Mouse (Mus musculus): Measurements from ENCODE around the gene Smg6. TPM values are rescaled to one million over a fixed set of nuclear protein-coding genes. Genes with fewer than 3 reads are reported as not detected.

Smg6 gene
- polyA plus RNA-seq (2015; fragmentation: Nextera tagmentation; extraction: Ambion mirVana), result 11.0 and 11.3 TPM in 2 replicates

GRCm38 (mm10) chr11:74925577-74926387 is at the start of gene Smg6, which contains the start of gene Srr:
Smg6 (plus strand) TSS chr11:74925823.
Srr (minus strand) TSS chr11:74925948.
- ATAC-seq (ENCODE audit: extremely low read depth, insufficient number of reproducible peaks, low FRiP score, low TSS enrichment), result peak; percentile 93

GRCm38 (mm10) chr11:74876801-74877200 is 48.8 kb upstream of the Smg6 start:
- H3K4me1 ChIP-seq, result peaks cover 41% of the 10 kb centered on the region
- H3K27ac ChIP-seq (replicated peaks), result no peak overlapping the region
- no peak overlapping the region for H3K4me3 ChIP-seq
- H3K4me2 ChIP-seq, result peak overlapping the region; percentile 53
- H3K27me3 ChIP-seq (replicated peaks), result no peaks in the 10 kb centered on the region
- WGBS, result 5% methylated on average over 9 of the region's 9 CpGs
- H3K9me3 ChIP-seq, result no peaks in the 10 kb centered on the region
- H3K36me3 ChIP-seq, result no peaks in the 10 kb centered on the region
- no peak overlapping the region; the same call in 1 of the 2 replicates for H3K9ac ChIP-seq
- no peak for ATAC-seq (ENCODE audit: extremely low read depth, insufficient number of reproducible peaks, low FRiP score, low TSS enrichment)

More at GRCm38 (mm10) chr11:74925577-74926387, at the start of gene Smg6, which contains the start of gene Srr:
- Histone ChIP-seq H3K9me3 (no peaks in the 10 kb centered on the region), H3K36me3 (peaks cover 14% of the 10 kb centered on the region), H3K27me3 (replicated peaks) (no peaks in the 10 kb centered on the region), H3K4me3 (peak within 1 kb of the TSS; percentile 95), H3K9ac (peak within 1 kb of the TSS; percentile 96), H3K27ac (replicated peaks) (peak within 1 kb of the TSS; percentile 99), H3K4me2 (peak within 1 kb of the TSS; percentile 80), H3K4me1 (peaks cover 23% of the 10 kb centered on the region)
- under 1% methylated on average over 64 of the region's 88 CpGs for WGBS

GRCm38 (mm10) chr11:74880999-74881398 is 44.6 kb upstream of the Smg6 start:
- WGBS, result 74% methylated on average over 9 of the region's 9 CpGs
- no peak overlapping the region for H3K4me3 ChIP-seq
- peaks cover 23% of the 10 kb centered on the region for H3K4me1 ChIP-seq
- no peak overlapping the region for H3K9ac ChIP-seq
- H3K27me3 ChIP-seq (replicated peaks), result no peaks in the 10 kb centered on the region
- H3K27ac ChIP-seq (replicated peaks), result no peak overlapping the region
- peaks cover 12% of the 10 kb centered on the region for H3K36me3 ChIP-seq
- H3K4me2 ChIP-seq, result no peak overlapping the region
- no peaks in the 10 kb centered on the region for H3K9me3 ChIP-seq
- ATAC-seq (ENCODE audit: extremely low read depth, insufficient number of reproducible peaks, low FRiP score, low TSS enrichment), result no peak

- Histone ChIP-seq H3K9ac (peak overlapping the region; percentile 29), H3K4me1 (peaks cover 15% of the 10 kb centered on the region), H3K27ac (replicated peaks) (no peak overlapping the region), H3K4me2 (peak overlapping the region; percentile 29), H3K9me3 (no peaks in the 10 kb centered on the region), H3K27me3 (replicated peaks) (no peaks in the 10 kb centered on the region), H3K36me3 (peaks cover 12% of the 10 kb centered on the region), H3K4me3 (no peak overlapping the region)
- ATAC-seq (ENCODE audit: extremely low read depth, insufficient number of reproducible peaks, low FRiP score, low TSS enrichment), result no peak
- 42% methylated on average over 14 of the region's 14 CpGs for WGBS
Observed at GRCm38 (mm10) chr11:74881979-74882378, 43.6 kb upstream of the Smg6 start.

GRCm38 (mm10) chr11:74883098-74883497 is 42.5 kb upstream of the Smg6 start:
- peaks cover 12% of the 10 kb centered on the region for H3K36me3 ChIP-seq
- H3K27me3 ChIP-seq (replicated peaks), result no peaks in the 10 kb centered on the region
- H3K4me3 ChIP-seq, result no peak overlapping the region
- H3K4me2 ChIP-seq, result no peak overlapping the region
- WGBS, result 94% methylated on average over 10 of the region's 10 CpGs
- H3K9ac ChIP-seq, result no peak overlapping the region
- ATAC-seq (ENCODE audit: extremely low read depth, insufficient number of reproducible peaks, low FRiP score, low TSS enrichment), result no peak
- H3K9me3 ChIP-seq, result no peaks in the 10 kb centered on the region
- no peak overlapping the region for H3K27ac ChIP-seq (replicated peaks)
- peaks cover 11% of the 10 kb centered on the region for H3K4me1 ChIP-seq

GRCm38 (mm10) chr11:74894619-74895018 is 31.0 kb upstream of the Smg6 start:
- H3K36me3 ChIP-seq, result peaks cover 6% of the 10 kb centered on the region
- WGBS, result 76% methylated on average over 4 of the region's 4 CpGs
- H3K4me1 ChIP-seq, result peaks cover 24% of the 10 kb centered on the region
- no peaks in the 10 kb centered on the region for H3K9me3 ChIP-seq
- no peaks in the 10 kb centered on the region for H3K27me3 ChIP-seq (replicated peaks)
- H3K9ac ChIP-seq, result no peak overlapping the region
- ATAC-seq (ENCODE audit: extremely low read depth, insufficient number of reproducible peaks, low FRiP score, low TSS enrichment), result no peak
- no peak overlapping the region for H3K4me2 ChIP-seq
- H3K27ac ChIP-seq (replicated peaks), result no peak overlapping the region
- no peak overlapping the region for H3K4me3 ChIP-seq

GRCm38 (mm10) chr11:74895980-74896900 is 29.4 kb upstream of the Smg6 start:
- under 1% methylated on average over 52 of the region's 55 CpGs for WGBS
- peak overlapping the region; percentile 88 for H3K4me2 ChIP-seq
- H3K9me3 ChIP-seq, result no peaks in the 10 kb centered on the region
- peak overlapping the region; percentile 82 for H3K4me3 ChIP-seq
- H3K36me3 ChIP-seq, result peaks cover 22% of the 10 kb centered on the region
- peak overlapping the region; percentile 93 for H3K9ac ChIP-seq
- H3K27me3 ChIP-seq (replicated peaks), result no peaks in the 10 kb centered on the region
- peak overlapping the region; percentile 85 for H3K27ac ChIP-seq (replicated peaks)
- peak; percentile 40; the same call in 1 of the 2 replicates for ATAC-seq (ENCODE audit: extremely low read depth, insufficient number of reproducible peaks, low FRiP score, low TSS enrichment)
- H3K4me1 ChIP-seq, result peaks cover 34% of the 10 kb centered on the region

- H3K27me3 ChIP-seq (replicated peaks), result no peaks in the 10 kb centered on the region
- peaks cover 28% of the 10 kb centered on the region for H3K36me3 ChIP-seq
- H3K9ac ChIP-seq, result peak within 1 kb of the TSS; percentile 93
- WGBS, result under 1% methylated on average over 53 of the region's 74 CpGs
- peak within 1 kb of the TSS; percentile 82 for H3K4me3 ChIP-seq
- peak within 1 kb of the TSS; percentile 85 for H3K27ac ChIP-seq (replicated peaks)
- peak within 1 kb of the TSS; percentile 88 for H3K4me2 ChIP-seq
- H3K9me3 ChIP-seq, result no peaks in the 10 kb centered on the region
- ATAC-seq (ENCODE audit: extremely low read depth, insufficient number of reproducible peaks, low FRiP score, low TSS enrichment), result peak; percentile 52; the same call in 1 of the 2 replicates
- H3K4me1 ChIP-seq, result peaks cover 34% of the 10 kb centered on the region
Observed at GRCm38 (mm10) chr11:74896901-74897677, 28.5 kb upstream of the Smg6 start, which contains the start of gene Sgsm2. Sgsm2 (minus strand) TSS chr11:74897060.

GRCm38 (mm10) chr11:74897678-74898516 is 27.7 kb upstream of the Smg6 start, which contains the start of gene Tsr1:
Tsr1 (plus strand) TSS chr11:74898071.
- H3K27me3 ChIP-seq (replicated peaks), result no peaks in the 10 kb centered on the region
- H3K9me3 ChIP-seq, result no peaks in the 10 kb centered on the region
- ATAC-seq (ENCODE audit: extremely low read depth, insufficient number of reproducible peaks, low FRiP score, low TSS enrichment), result peak; percentile 57
- peaks cover 36% of the 10 kb centered on the region for H3K36me3 ChIP-seq
- peak within 1 kb of the TSS; percentile 88 for H3K4me2 ChIP-seq
- H3K9ac ChIP-seq, result peak within 1 kb of the TSS; percentile 93
- under 1% methylated on average over 54 of the region's 54 CpGs for WGBS
- peak within 1 kb of the TSS; percentile 82 for H3K4me3 ChIP-seq
- peak within 1 kb of the TSS; percentile 85 for H3K27ac ChIP-seq (replicated peaks)
- peaks cover 34% of the 10 kb centered on the region for H3K4me1 ChIP-seq

GRCm38 (mm10) chr11:74898517-74898827 is 27.2 kb upstream of the Smg6 start:
- ATAC-seq (ENCODE audit: extremely low read depth, insufficient number of reproducible peaks, low FRiP score, low TSS enrichment), result no peak
- peaks cover 34% of the 10 kb centered on the region for H3K4me1 ChIP-seq
- H3K27me3 ChIP-seq (replicated peaks), result no peaks in the 10 kb centered on the region
- peak overlapping the region; percentile 82 for H3K4me3 ChIP-seq
- peak overlapping the region; percentile 85 for H3K27ac ChIP-seq (replicated peaks)
- H3K9ac ChIP-seq, result peak overlapping the region; percentile 93
- under 1% methylated on average over 7 of the region's 7 CpGs for WGBS
- peak overlapping the region; percentile 88 for H3K4me2 ChIP-seq
- H3K36me3 ChIP-seq, result peaks cover 42% of the 10 kb centered on the region
- no peaks in the 10 kb centered on the region for H3K9me3 ChIP-seq

All from heart, embryonic 13.5 days (tissue).